Mouse (Mus musculus): ENCODE results near the gene Spaca6. TPM values are rescaled to one million over a fixed set of nuclear protein-coding genes. Genes with fewer than 3 reads are reported as not detected.
"Not testable (repeated sequence)": the region's sequence is repeated elsewhere in the genome, so short reads cannot be mapped to it uniquely, and the experiment has no call there.

Spaca6 gene
- polyA plus RNA-seq, 1 experiment from 2014 or later: 17.9 TPM

- H3K4me1 ChIP-seq (ENCODE audit: insufficient read depth, low read depth, low read length): peaks cover 5% of the 10 kb centered on the region; the same call in 1 of the 2 replicates
- DNase-seq (ENCODE audit: low spot score) (no peak), ATAC-seq (no peak)
- no peak overlapping the region for H3K4me3 ChIP-seq (ENCODE audit: low read depth, low read length)
- H3K9ac ChIP-seq (replicated peaks; ENCODE audit: low read depth): no peak overlapping the region
- no peaks in the 10 kb centered on the region for H3K9me3 ChIP-seq (ENCODE audit: low read length)
- no peak overlapping the region for H3K4me2 ChIP-seq (replicated peaks; ENCODE audit: low read depth, low read length)
- H3K27me3 ChIP-seq (replicated peaks; ENCODE audit: insufficient read depth, low read length): no peaks in the 10 kb centered on the region
- no peak for TF ChIP-seq EP300 (IDR thresholded peaks at IDR 0.05)
- no peak for TF ChIP-seq CTCF (IDR thresholded peaks at IDR 0.05)
- 87% methylated on average over 7 of the region's 7 CpGs for WGBS
- no peaks in the 10 kb centered on the region for H3K36me3 ChIP-seq (ENCODE audit: insufficient read depth, low read length)
- H3K27ac ChIP-seq (ENCODE audit: low read length): no peak overlapping the region
These were observed 13.8 kb downstream of the Spaca6 start for GRCm38 (mm10) chr17:17840796-17841195.

GRCm38 (mm10) chr17:17843534-17844261 is 16.7 kb downstream of the Spaca6 start:
- no peak overlapping the region for H3K4me3 ChIP-seq (ENCODE audit: low read depth, low read length)
- TF ChIP-seq CTCF (IDR thresholded peaks at IDR 0.05): no peak
- TF ChIP-seq EP300 (IDR thresholded peaks at IDR 0.05): no peak
- ATAC-seq: 0 out of 2 replicates have a peak, but pooled peaks have one; percentile 11
- WGBS: 70% methylated on average over 27 of the region's 27 CpGs
- H3K4me2 ChIP-seq (replicated peaks; ENCODE audit: low read depth, low read length): no peak overlapping the region
- no peak overlapping the region for H3K27ac ChIP-seq (ENCODE audit: low read length)
- H3K9ac ChIP-seq (replicated peaks; ENCODE audit: low read depth): no peak overlapping the region
- H3K9me3 ChIP-seq (ENCODE audit: low read length): no peaks in the 10 kb centered on the region
- no peaks in the 10 kb centered on the region for H3K36me3 ChIP-seq (ENCODE audit: insufficient read depth, low read length)
- H3K4me1 ChIP-seq (ENCODE audit: insufficient read depth, low read depth, low read length): no peaks in the 10 kb centered on the region
- DNase-seq (ENCODE audit: low spot score): no peak
- H3K27me3 ChIP-seq (replicated peaks; ENCODE audit: insufficient read depth, low read length): no peaks in the 10 kb centered on the region

GRCm38 (mm10) chr17:17844606-17845005 is 17.6 kb downstream of the Spaca6 start:
- H3K9ac ChIP-seq (replicated peaks; ENCODE audit: low read depth); H3K36me3 ChIP-seq (ENCODE audit: insufficient read depth, low read length); H3K4me1 ChIP-seq (ENCODE audit: insufficient read depth, low read depth, low read length); H3K4me3 ChIP-seq (ENCODE audit: low read depth, low read length); H3K9me3 ChIP-seq (ENCODE audit: low read length); H3K4me2 ChIP-seq (replicated peaks; ENCODE audit: low read depth, low read length); H3K27me3 ChIP-seq (replicated peaks; ENCODE audit: insufficient read depth, low read length); ATAC-seq; DNase-seq (ENCODE audit: low spot score); H3K27ac ChIP-seq (ENCODE audit: low read length): not testable (repeated sequence)
- WGBS: 54% methylated on average over 3 of the region's 3 CpGs

GRCm38 (mm10) chr17:17845187-17846027 is 18.4 kb downstream of the Spaca6 start:
- Histone ChIP-seq H3K27ac (ENCODE audit: low read length) (no peak overlapping the region), H3K27me3 (replicated peaks; ENCODE audit: insufficient read depth, low read length) (no peaks in the 10 kb centered on the region), H3K4me2 (replicated peaks; ENCODE audit: low read depth, low read length) (no peak overlapping the region), H3K36me3 (ENCODE audit: insufficient read depth, low read length) (no peaks in the 10 kb centered on the region), H3K4me1 (ENCODE audit: insufficient read depth, low read depth, low read length) (no peaks in the 10 kb centered on the region), H3K9ac (replicated peaks; ENCODE audit: low read depth) (no peak overlapping the region), H3K9me3 (ENCODE audit: low read length) (no peaks in the 10 kb centered on the region), H3K4me3 (ENCODE audit: low read depth, low read length) (no peak overlapping the region)
- no peak for TF ChIP-seq EP300 (IDR thresholded peaks at IDR 0.05)
- TF ChIP-seq CTCF (IDR thresholded peaks at IDR 0.05): peak; percentile 59
- ATAC-seq: no peak
- 74% methylated on average over 10 of the region's 10 CpGs for WGBS
- peak; percentile 44 for DNase-seq (ENCODE audit: low spot score)

- TF ChIP-seq EP300 (IDR thresholded peaks at IDR 0.05) (no peak), CTCF (IDR thresholded peaks at IDR 0.05) (no peak)
- ATAC-seq (no peak), DNase-seq (ENCODE audit: low spot score) (no peak)
- Histone ChIP-seq H3K4me1 (ENCODE audit: insufficient read depth, low read depth, low read length) (no peaks in the 10 kb centered on the region), H3K27ac (ENCODE audit: low read length) (no peak overlapping the region), H3K4me3 (ENCODE audit: low read depth, low read length) (no peak overlapping the region), H3K36me3 (ENCODE audit: insufficient read depth, low read length) (no peaks in the 10 kb centered on the region), H3K27me3 (replicated peaks; ENCODE audit: insufficient read depth, low read length) (no peaks in the 10 kb centered on the region), H3K9ac (replicated peaks; ENCODE audit: low read depth) (no peak overlapping the region), H3K9me3 (ENCODE audit: low read length) (no peaks in the 10 kb centered on the region), H3K4me2 (replicated peaks; ENCODE audit: low read depth, low read length) (no peak overlapping the region)
- WGBS: 69% methylated on average over 2 of the region's 2 CpGs
These were observed 22.0 kb downstream of the Spaca6 start for GRCm38 (mm10) chr17:17848988-17849387.

GRCm38 (mm10) chr17:17849906-17850712 is 23.2 kb downstream of the Spaca6 start:
- no peaks in the 10 kb centered on the region for H3K36me3 ChIP-seq (ENCODE audit: insufficient read depth, low read length)
- no peak overlapping the region for H3K4me3 ChIP-seq (ENCODE audit: low read depth, low read length)
- DNase-seq (ENCODE audit: low spot score): no peak
- H3K4me2 ChIP-seq (replicated peaks; ENCODE audit: low read depth, low read length): no peak overlapping the region
- 31% methylated on average over 55 of the region's 55 CpGs for WGBS
- no peaks in the 10 kb centered on the region for H3K9me3 ChIP-seq (ENCODE audit: low read length)
- TF ChIP-seq CTCF (IDR thresholded peaks at IDR 0.05) (no peak), EP300 (IDR thresholded peaks at IDR 0.05) (no peak)
- H3K9ac ChIP-seq (replicated peaks; ENCODE audit: low read depth): no peak overlapping the region
- H3K27ac ChIP-seq (ENCODE audit: low read length): no peak overlapping the region
- ATAC-seq: no peak
- no peaks in the 10 kb centered on the region for H3K4me1 ChIP-seq (ENCODE audit: insufficient read depth, low read depth, low read length)
- no peaks in the 10 kb centered on the region for H3K27me3 ChIP-seq (replicated peaks; ENCODE audit: insufficient read depth, low read length)

Measured in lung, postnatal 0 days (tissue).